Mouse (Mus musculus) Muller cell, postnatal 12 days (primary cell): ENCODE results near the gene Appbp2.
"Not testable (repeated sequence)": the region's sequence is repeated elsewhere in the genome, so short reads cannot be mapped to it uniquely, and the experiment has no call there.

ENCODE experiments used
- DNase-seq: peaks from one replicate; pipeline ENCODE4 v3.0.0-alpha.2; 2015; ENCODE audit errors: inconsistent ontology term

Gene Appbp2

DNA sequence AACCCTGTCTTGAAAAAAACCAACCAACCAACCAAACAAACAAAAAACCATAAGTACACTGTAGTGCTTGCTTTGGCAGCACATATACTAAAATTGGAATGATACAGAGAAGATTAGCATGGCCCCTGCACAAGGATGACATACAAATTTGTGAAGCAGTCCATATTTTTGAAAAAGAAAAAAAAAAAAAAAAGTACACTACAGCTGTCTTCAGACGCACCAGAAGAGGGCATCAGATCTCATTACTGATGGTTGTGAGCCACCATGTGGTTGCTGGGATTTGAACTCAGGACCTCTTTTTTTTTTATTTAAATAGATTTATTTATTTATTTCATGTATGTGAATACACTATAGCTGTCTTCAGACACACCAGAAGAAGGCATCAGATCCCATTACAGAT is 71.9 kb downstream of the Appbp2 start:
- not testable (repeated sequence) for DNase-seq

DNA sequence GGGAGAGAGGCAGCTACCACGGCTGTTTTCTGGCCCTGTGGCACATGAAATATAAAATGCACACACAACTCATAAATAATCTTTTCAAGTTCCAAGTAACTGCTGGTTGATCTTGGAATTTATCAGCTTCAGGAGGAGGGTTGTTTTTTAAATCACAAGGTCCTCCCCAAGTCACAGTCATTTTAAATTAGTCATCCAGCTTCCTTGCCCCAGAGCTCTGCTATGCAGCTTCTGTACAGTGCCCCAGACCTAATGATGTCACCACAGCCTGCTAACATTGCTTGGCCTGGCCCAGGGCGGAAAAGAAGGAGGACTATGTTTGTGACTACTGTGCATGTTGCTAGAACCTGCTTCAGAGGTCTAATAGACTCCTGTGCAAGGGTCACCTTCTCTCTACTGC is 77.6 kb downstream of the Appbp2 start:
- DNase-seq = peak; percentile 16

DNA sequence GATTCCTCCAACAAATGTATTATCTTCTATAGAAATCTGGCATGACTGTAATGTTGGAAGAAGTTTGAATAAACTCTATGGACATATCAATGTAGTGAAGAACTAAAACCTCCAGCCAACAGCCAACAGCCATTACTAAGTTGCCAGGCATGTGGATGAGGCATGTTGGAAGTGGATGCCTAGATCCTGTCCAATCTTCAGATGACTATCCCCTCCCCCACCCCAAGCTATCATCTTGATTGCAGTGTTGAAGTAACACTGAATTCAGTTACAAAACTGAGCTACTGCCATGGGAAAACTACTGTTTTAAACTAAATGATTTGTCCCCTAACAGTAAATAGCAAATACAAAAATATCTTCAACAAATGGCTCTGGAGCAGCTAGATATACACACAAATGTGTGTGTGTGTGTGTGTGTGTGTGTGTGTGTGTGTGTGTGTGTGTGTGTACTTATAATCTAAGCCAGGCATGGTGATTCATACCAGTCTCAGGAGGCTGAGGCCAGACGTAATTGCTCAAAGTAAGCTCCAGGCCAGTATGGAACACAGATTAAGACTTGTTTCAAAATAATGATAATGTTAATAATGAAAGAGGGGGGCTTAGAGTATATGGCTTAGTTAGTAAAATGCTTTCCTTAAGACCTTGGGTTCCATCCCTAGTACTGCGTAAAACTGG is 82.5 kb downstream of the Appbp2 start:
- DNase-seq = peak; percentile 48

DNA sequence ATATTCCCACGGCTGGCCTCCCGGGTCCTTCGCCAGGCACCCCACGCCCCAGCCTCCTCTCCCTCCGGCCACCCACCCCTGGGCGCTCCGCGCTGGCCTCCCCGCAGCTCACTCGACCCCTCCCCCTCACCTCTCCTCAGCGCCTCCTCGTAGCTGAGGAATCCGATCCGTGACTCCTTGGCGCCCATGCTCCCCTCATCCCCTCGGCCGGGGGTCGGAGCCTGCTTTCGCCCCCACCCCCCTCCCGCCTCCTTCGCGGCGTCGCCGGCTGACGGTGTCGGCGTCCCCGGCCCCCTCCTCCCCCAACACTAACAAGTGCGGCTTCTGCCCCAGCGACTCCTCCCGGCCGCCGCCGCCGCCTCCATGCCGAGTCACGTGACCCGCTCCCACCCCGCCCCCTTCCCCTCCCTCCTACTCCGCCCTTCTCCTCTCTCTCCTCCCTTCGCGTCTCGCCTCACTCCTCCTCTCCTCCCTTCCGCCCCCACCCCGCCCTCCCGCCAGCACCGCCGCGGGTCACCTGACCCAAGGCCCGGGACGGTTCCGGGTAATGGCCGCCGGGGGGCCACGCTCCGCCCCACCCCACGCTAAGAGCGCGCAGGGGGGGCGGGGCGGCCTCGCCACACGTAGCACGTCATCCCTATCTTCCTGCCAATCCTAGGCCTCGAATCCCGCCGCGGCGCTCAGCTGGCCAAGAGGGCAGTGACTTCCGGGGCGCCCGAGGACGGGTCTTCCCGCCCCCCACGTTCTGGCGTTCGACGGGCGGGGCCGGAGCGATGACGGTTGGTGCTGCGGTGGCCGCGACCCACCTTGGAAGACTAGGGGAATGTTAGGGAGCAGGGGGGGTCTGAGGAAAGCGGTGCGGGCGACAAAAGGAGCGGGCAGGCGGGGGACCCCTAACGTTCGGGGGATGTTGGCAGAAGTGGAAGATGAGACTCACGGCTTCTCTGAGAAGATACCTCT is 95.1 kb downstream of the Appbp2 start, which contains the start of gene Usp32:
Usp32 (minus strand) TSS at position 581 of the 960 bp plus-strand sequence.
- peak; percentile 100 for DNase-seq

DNA sequence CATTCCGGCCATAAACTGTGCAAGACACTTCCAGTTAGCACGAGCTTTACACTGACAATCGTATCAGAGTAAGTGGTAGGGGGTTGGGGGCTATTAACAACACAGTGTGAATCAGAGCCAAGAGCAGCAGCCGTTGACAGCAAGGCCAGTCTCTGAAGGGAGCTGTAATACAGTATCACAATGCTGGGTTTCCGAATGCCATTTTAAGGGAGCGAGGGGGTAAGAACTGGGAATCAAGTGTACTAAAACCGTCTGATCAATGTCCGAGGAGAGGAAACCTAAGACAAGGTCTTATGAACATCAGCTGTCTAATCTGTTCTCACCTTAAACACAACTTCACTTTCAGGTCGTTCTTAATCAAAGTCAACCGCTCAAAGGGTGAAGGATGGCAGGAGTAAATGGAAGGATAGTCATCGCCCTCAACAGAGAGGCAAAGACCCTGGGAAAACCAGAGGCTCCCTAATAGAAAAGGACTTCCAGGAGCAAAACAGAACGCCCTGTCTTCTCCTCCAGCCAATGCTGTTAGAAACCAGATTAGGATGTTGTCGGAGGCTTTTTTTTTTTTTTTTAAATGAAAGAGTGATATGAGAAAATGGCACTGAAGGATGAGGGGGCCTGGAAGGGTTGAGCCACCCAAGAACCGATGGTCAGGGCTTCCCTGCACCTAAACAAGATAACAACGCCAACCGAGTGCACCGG is 96.0 kb downstream of the Appbp2 start:
- DNase-seq = peak; percentile 41
